Mouse (Mus musculus): Measurements from ENCODE around the gene Tenm4. TPM values are rescaled to one million over a fixed set of nuclear protein-coding genes. Genes with fewer than 3 reads are reported as not detected.
A peak's percentile ranks its signal among the peaks of the same experiment; 100 is the strongest.

The Tenm4 gene
- polyA plus RNA-seq, 1 experiment from 2014 or later = 39.7 TPM

GRCm38 (mm10) chr7:96752776-96753175 lies 581.7 kb downstream of the Tenm4 start:
- H3K9ac ChIP-seq (replicated peaks; ENCODE audit: low read length) = no peak overlapping the region
- WGBS = 81% methylated on average over 2 of the region's 2 CpGs
- no peak overlapping the region for H3K4me3 ChIP-seq (ENCODE audit: low read length)
- no peaks in the 10 kb centered on the region for H3K27me3 ChIP-seq (ENCODE audit: insufficient read depth, low read length)
- H3K36me3 ChIP-seq (ENCODE audit: insufficient read depth, low read length) = no peaks in the 10 kb centered on the region
- H3K4me2 ChIP-seq (replicated peaks; ENCODE audit: low read depth, low read length) = no peak overlapping the region
- no peak for ATAC-seq (ENCODE audit: low FRiP score, low TSS enrichment)
- peaks cover 45% of the 10 kb centered on the region for H3K4me1 ChIP-seq (ENCODE audit: insufficient read depth, low read length)
- H3K27ac ChIP-seq (ENCODE audit: low read length) = no peak overlapping the region
- no peaks in the 10 kb centered on the region for H3K9me3 ChIP-seq (ENCODE audit: low read length)

DNA sequence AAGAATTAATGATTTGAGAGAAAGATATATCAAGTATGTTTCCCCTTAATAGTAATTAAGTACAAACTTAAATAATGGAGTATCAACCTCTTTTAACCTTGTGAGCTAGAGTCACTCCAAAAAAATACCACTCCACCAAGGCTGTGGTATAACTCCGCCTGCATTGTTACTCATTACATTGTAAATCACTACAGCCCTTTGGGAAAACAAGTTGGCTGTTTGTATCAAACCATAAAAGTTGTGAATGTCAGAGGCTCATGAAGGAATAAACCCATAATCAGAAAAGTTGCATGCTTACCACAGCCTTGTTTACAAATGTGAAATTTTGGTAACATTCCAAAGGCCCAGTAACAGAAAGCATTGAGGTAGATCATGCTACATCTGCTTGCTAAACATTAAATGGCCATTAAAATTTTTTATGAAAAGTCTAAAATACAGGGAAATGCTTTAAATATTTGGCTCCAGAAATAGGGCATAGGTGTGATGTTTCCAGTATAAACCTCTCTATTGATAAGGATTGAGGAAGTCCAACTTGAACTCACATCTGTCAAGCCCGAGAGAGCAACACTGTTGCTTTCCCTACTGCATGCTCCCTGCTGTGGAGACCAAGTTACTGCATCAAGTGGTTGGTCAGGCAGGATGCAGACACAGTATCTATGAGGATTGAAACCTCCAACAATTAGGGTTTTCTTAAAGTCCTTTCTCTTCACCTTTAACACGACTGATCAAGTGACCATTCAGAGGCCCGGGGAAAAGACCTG lies 582.5 kb downstream of the Tenm4 start:
- H3K9me3 ChIP-seq (ENCODE audit: low read length) = no peaks in the 10 kb centered on the region
- no peak overlapping the region for H3K9ac ChIP-seq (replicated peaks; ENCODE audit: low read length)
- no peaks in the 10 kb centered on the region for H3K36me3 ChIP-seq (ENCODE audit: insufficient read depth, low read length)
- H3K4me3 ChIP-seq (ENCODE audit: low read length) = no peak overlapping the region
- no peak overlapping the region for H3K4me2 ChIP-seq (replicated peaks; ENCODE audit: low read depth, low read length)
- peaks cover 42% of the 10 kb centered on the region for H3K4me1 ChIP-seq (ENCODE audit: insufficient read depth, low read length)
- ATAC-seq (ENCODE audit: low FRiP score, low TSS enrichment) = no peak
- no peaks in the 10 kb centered on the region for H3K27me3 ChIP-seq (ENCODE audit: insufficient read depth, low read length)
- WGBS = 55% methylated on average over 4 of the region's 4 CpGs
- 0 out of 2 replicates have a peak overlapping the region, but pooled peaks have one; percentile 23 for H3K27ac ChIP-seq (ENCODE audit: low read length)

GRCm38 (mm10) chr7:96754175-96754574 lies 583.1 kb downstream of the Tenm4 start:
- Histone ChIP-seq H3K4me1 (ENCODE audit: insufficient read depth, low read length) (peaks cover 37% of the 10 kb centered on the region), H3K9ac (replicated peaks; ENCODE audit: low read length) (no peak overlapping the region), H3K27ac (ENCODE audit: low read length) (no peak overlapping the region), H3K36me3 (ENCODE audit: insufficient read depth, low read length) (peaks cover 3% of the 10 kb centered on the region; the same call in 1 of the 2 replicates), H3K9me3 (ENCODE audit: low read length) (no peaks in the 10 kb centered on the region), H3K27me3 (ENCODE audit: insufficient read depth, low read length) (no peaks in the 10 kb centered on the region), H3K4me2 (replicated peaks; ENCODE audit: low read depth, low read length) (no peak overlapping the region), H3K4me3 (ENCODE audit: low read length) (no peak overlapping the region)
- WGBS = 60% methylated on average over 12 of the region's 12 CpGs
- ATAC-seq (ENCODE audit: low FRiP score, low TSS enrichment) = no peak

DNA sequence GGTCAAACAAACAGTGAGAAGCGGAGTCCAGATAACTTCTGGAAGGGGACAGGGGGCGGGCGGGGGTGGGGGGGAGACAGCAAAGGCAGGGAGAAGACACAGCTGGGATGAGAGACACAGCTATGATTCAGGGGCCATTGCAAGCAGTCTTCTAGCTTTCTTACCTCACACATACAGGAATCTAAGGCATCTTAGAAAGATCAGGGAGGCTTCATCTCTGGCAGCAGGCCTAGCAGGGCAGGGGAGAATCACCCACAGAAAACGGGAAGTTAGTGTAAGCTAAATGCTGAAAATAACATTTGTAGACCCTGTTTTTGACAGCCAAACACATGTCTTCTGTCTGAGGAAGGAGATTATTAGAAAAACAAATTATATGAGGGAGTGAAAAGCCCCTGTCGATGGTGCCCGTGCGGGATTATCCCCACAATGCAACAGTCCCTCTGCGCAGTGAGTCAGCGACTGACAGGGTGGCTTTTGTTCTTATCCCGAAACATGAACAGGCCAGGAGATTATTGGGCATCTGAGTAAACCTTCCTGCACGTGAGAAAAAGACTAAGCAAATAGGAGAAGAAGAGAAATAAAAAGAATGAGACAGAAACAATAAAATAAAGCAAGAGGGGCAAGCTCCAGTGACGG lies 584.5 kb downstream of the Tenm4 start:
- ATAC-seq (ENCODE audit: low FRiP score, low TSS enrichment) = peak; percentile 44
- H3K27me3 ChIP-seq (ENCODE audit: insufficient read depth, low read length) = no peaks in the 10 kb centered on the region
- peaks cover 32% of the 10 kb centered on the region for H3K4me1 ChIP-seq (ENCODE audit: insufficient read depth, low read length)
- no peak overlapping the region for H3K4me2 ChIP-seq (replicated peaks; ENCODE audit: low read depth, low read length)
- no peaks in the 10 kb centered on the region for H3K9me3 ChIP-seq (ENCODE audit: low read length)
- H3K4me3 ChIP-seq (ENCODE audit: low read length) = no peak overlapping the region
- 59% methylated on average over 12 of the region's 12 CpGs for WGBS
- H3K9ac ChIP-seq (replicated peaks; ENCODE audit: low read length) = no peak overlapping the region
- peaks cover 3% of the 10 kb centered on the region; the same call in 1 of the 2 replicates for H3K36me3 ChIP-seq (ENCODE audit: insufficient read depth, low read length)
- peak overlapping the region; percentile 77 for H3K27ac ChIP-seq (ENCODE audit: low read length)

DNA sequence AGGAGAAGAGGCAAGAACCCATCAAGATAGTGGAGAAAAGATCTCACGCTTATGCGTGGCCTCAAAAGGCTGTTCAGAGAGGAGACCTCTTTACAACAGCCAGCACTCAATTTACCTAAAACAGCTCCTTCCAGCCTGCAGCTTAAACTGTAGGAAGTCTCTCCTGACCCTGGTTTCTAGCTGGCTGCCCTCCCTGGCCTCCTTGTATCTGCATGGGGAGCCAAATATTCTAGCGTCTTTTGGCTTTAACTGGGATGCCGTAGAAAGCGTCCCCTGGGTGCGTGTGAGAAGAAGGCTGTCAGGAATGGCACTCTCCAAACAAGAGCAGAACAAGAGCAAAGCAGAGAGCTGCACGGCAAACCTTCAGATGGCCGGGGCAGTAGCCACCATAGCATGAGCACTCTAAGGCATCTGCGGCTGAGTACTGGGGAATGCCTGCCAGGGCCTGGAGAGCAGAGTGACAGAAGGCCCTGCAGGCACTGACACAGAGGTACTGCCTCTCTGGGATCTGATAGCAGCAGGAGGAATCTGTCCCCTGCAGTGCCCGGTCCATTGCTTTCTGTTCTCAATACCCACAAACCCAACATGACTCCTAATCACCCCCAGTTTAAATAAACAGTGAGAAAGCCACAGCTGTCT lies 585.2 kb downstream of the Tenm4 start:
- no peak overlapping the region for H3K4me3 ChIP-seq (ENCODE audit: low read length)
- 0 out of 2 replicates have a peak overlapping the region, but pooled peaks have one; percentile 15 for H3K9ac ChIP-seq (replicated peaks; ENCODE audit: low read length)
- H3K4me2 ChIP-seq (replicated peaks; ENCODE audit: low read depth, low read length) = no peak overlapping the region
- 53% methylated on average over 10 of the region's 10 CpGs for WGBS
- H3K4me1 ChIP-seq (ENCODE audit: insufficient read depth, low read length) = peaks cover 32% of the 10 kb centered on the region
- H3K36me3 ChIP-seq (ENCODE audit: insufficient read depth, low read length) = peaks cover 3% of the 10 kb centered on the region; the same call in 1 of the 2 replicates
- no peaks in the 10 kb centered on the region for H3K9me3 ChIP-seq (ENCODE audit: low read length)
- 0 out of 2 replicates have a peak, but pooled peaks have one; percentile 21 for ATAC-seq (ENCODE audit: low FRiP score, low TSS enrichment)
- no peaks in the 10 kb centered on the region for H3K27me3 ChIP-seq (ENCODE audit: insufficient read depth, low read length)
- H3K27ac ChIP-seq (ENCODE audit: low read length) = peak overlapping the region; percentile 54

GRCm38 (mm10) chr7:96757067-96757466 lies 586.0 kb downstream of the Tenm4 start:
- WGBS = 34% methylated on average over 8 of the region's 8 CpGs
- Histone ChIP-seq H3K9ac (replicated peaks; ENCODE audit: low read length) (no peak overlapping the region), H3K36me3 (ENCODE audit: insufficient read depth, low read length) (peaks cover 3% of the 10 kb centered on the region; the same call in 1 of the 2 replicates), H3K27ac (ENCODE audit: low read length) (no peak overlapping the region), H3K27me3 (ENCODE audit: insufficient read depth, low read length) (no peaks in the 10 kb centered on the region), H3K4me1 (ENCODE audit: insufficient read depth, low read length) (peaks cover 32% of the 10 kb centered on the region), H3K4me2 (replicated peaks; ENCODE audit: low read depth, low read length) (no peak overlapping the region), H3K9me3 (ENCODE audit: low read length) (no peaks in the 10 kb centered on the region), H3K4me3 (ENCODE audit: low read length) (no peak overlapping the region)
- peak; percentile 28; the same call in 1 of the 2 replicates for ATAC-seq (ENCODE audit: low FRiP score, low TSS enrichment)

DNA sequence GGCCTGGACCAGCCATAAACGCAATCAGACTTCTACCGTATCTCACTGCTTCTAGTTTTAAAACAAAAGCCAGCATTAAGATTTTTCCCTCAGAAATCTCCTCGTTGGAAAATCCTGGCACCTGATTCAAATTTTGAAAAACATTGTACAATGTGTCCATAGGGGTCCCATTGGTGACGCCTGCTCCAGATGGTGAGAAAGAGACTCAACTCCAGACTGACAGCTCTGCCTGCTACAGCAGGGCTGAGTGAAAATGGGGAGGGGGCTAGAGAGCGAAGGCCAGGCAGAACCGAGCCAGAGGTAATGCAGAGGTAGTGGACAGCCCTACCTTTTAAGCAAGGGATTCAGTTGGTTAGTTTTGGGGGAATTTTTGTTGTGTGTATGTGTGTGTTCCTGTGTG lies 589.2 kb downstream of the Tenm4 start:
- no peak overlapping the region for H3K4me3 ChIP-seq (ENCODE audit: low read length)
- no peak for ATAC-seq (ENCODE audit: low FRiP score, low TSS enrichment)
- no peaks in the 10 kb centered on the region for H3K27me3 ChIP-seq (ENCODE audit: insufficient read depth, low read length)
- H3K36me3 ChIP-seq (ENCODE audit: insufficient read depth, low read length) = peaks cover 3% of the 10 kb centered on the region; the same call in 1 of the 2 replicates
- H3K4me1 ChIP-seq (ENCODE audit: insufficient read depth, low read length) = peaks cover 18% of the 10 kb centered on the region
- no peak overlapping the region for H3K9ac ChIP-seq (replicated peaks; ENCODE audit: low read length)
- 75% methylated on average over 6 of the region's 6 CpGs for WGBS
- H3K9me3 ChIP-seq (ENCODE audit: low read length) = no peaks in the 10 kb centered on the region
- H3K27ac ChIP-seq (ENCODE audit: low read length) = no peak overlapping the region
- H3K4me2 ChIP-seq (replicated peaks; ENCODE audit: low read depth, low read length) = no peak overlapping the region

- WGBS = 76% methylated on average over 5 of the region's 5 CpGs
These were observed 590.1 kb downstream of the Tenm4 start for GRCm38 (mm10) chr7:96761151-96761550.

DNA sequence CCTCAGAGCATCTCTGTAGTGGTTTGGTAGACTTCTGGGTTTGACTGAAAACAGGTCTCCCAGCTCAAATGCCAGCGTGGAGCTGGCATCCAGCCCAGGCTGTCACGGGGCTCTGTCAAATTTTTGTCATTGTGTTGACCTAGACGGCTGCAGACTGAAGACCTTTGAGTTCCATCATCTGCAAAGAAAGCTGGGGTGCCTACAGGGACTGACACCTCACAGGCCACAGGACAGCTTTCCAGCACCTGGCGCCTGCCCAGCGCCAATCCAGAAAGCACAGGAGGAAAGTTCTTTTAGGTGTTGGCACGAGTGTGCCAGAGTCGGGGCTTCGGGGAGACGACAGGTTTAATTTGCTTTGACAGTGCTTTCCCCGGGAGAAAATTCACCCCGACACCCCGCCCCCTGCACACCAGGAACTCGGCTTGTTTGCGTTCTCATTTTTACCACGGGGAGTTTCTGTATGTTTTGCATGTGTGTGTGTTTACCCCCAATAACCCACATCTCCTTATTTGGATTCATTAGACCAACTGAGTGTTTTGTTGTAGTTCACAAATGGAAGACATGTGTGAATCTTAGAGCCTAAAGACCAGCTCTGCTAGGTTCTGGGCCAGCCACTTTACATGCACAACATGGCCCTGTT lies 594.4 kb downstream of the Tenm4 start:
- Histone ChIP-seq H3K9ac (replicated peaks; ENCODE audit: low read length) (no peak overlapping the region), H3K27me3 (ENCODE audit: insufficient read depth, low read length) (no peaks in the 10 kb centered on the region), H3K4me1 (ENCODE audit: insufficient read depth, low read length) (no peaks in the 10 kb centered on the region), H3K36me3 (ENCODE audit: insufficient read depth, low read length) (peaks cover 13% of the 10 kb centered on the region; the same call in 1 of the 2 replicates), H3K9me3 (ENCODE audit: low read length) (peaks cover 7% of the 10 kb centered on the region), H3K27ac (ENCODE audit: low read length) (no peak overlapping the region), H3K4me3 (ENCODE audit: low read length) (no peak overlapping the region), H3K4me2 (replicated peaks; ENCODE audit: low read depth, low read length) (no peak overlapping the region)
- WGBS = 71% methylated on average over 15 of the region's 15 CpGs
- ATAC-seq (ENCODE audit: low FRiP score, low TSS enrichment) = no peak

More at GRCm38 (mm10) chr7:96761151-96761550, 590.1 kb downstream of the Tenm4 start:
- Histone ChIP-seq H3K9ac (replicated peaks; ENCODE audit: low read length) (no peak overlapping the region), H3K36me3 (ENCODE audit: insufficient read depth, low read length) (peaks cover 3% of the 10 kb centered on the region; the same call in 1 of the 2 replicates), H3K4me3 (ENCODE audit: low read length) (no peak overlapping the region), H3K4me1 (ENCODE audit: insufficient read depth, low read length) (peaks cover 9% of the 10 kb centered on the region), H3K27ac (ENCODE audit: low read length) (no peak overlapping the region), H3K27me3 (ENCODE audit: insufficient read depth, low read length) (no peaks in the 10 kb centered on the region), H3K9me3 (ENCODE audit: low read length) (no peaks in the 10 kb centered on the region), H3K4me2 (replicated peaks; ENCODE audit: low read depth, low read length) (no peak overlapping the region)
- no peak for ATAC-seq (ENCODE audit: low FRiP score, low TSS enrichment)

Measured in kidney, embryonic 16.5 days (tissue).